Mouse (Mus musculus) cerebellum, adult 18-20 months (tissue): ENCODE measurements at regions not wholly inside any gene's neighbourhood (a gene's known extent, or its start where the extent isn't known, plus 50 kb on each side); places are given as distances from the start of the nearest gene placed in this dataset.

ENCODE experiments used
- DNase-seq, 2 experiments: peaks; one replicate each; pipeline ENCODE4 v3.0.0; 2021

GRCm38 (mm10) chr10:126815730-126816129, 85.4 kb downstream of the Atp23 start:
- DNase-seq, result no peak

GRCm38 (mm10) chr10:126814968-126815367, 86.2 kb downstream of the Atp23 start:
- DNase-seq, result no peak

GRCm38 (mm10) chr10:126813051-126813593, 88.0 kb downstream of the Atp23 start:
- no peak for DNase-seq

- no peak for DNase-seq
Measured at GRCm38 (mm10) chr10:126812243-126812755, 88.9 kb downstream of the Atp23 start.

GRCm38 (mm10) chr10:126810346-126811095, 90.6 kb downstream of the Atp23 start:
- DNase-seq, result no peak

GRCm38 (mm10) chr10:126809587-126809986, 91.6 kb downstream of the Atp23 start:
- DNase-seq, result peak; percentile 19 to 32

GRCm38 (mm10) chr10:126806881-126807280, 94.3 kb downstream of the Atp23 start:
- DNase-seq, result no peak

- no peak for DNase-seq
Measured at GRCm38 (mm10) chr10:126802732-126803131, 98.4 kb downstream of the Atp23 start.

- DNase-seq, result no peak
Measured at GRCm38 (mm10) chr10:126799393-126799792, 101.8 kb downstream of the Atp23 start.

- no peak for DNase-seq
Measured at GRCm38 (mm10) chr10:126793136-126793535, 108.0 kb downstream of the Atp23 start.

GRCm38 (mm10) chr10:126792371-126792835, 108.8 kb downstream of the Atp23 start:
- no peak for DNase-seq

- DNase-seq, result no peak
Measured at GRCm38 (mm10) chr10:126788277-126788676, 112.9 kb downstream of the Atp23 start.

GRCm38 (mm10) chr10:126783161-126783560, 118.0 kb downstream of the Atp23 start:
- no peak for DNase-seq

GRCm38 (mm10) chr10:126776603-126777002, 124.6 kb downstream of the Atp23 start:
- no peak for DNase-seq

GRCm38 (mm10) chr10:126775946-126776345, 125.2 kb downstream of the Atp23 start:
- DNase-seq, result no peak

GRCm38 (mm10) chr10:126770446-126771020, 130.6 kb downstream of the Atp23 start:
- DNase-seq, result peak in 1 of 2 experiments; percentile 4

- no peak for DNase-seq
Measured at GRCm38 (mm10) chr10:126765648-126766047, 135.5 kb downstream of the Atp23 start.

GRCm38 (mm10) chr10:126764740-126765139, 136.4 kb downstream of the Atp23 start:
- no peak for DNase-seq

- no peak for DNase-seq
Measured at GRCm38 (mm10) chr10:126763976-126764375, 137.2 kb downstream of the Atp23 start.

- DNase-seq, result no peak
Measured at GRCm38 (mm10) chr10:126758682-126759081, 142.5 kb downstream of the Atp23 start.

GRCm38 (mm10) chr10:126753201-126753600, 148.0 kb downstream of the Atp23 start:
- no peak for DNase-seq

- DNase-seq, result no peak
Measured at GRCm38 (mm10) chr10:126752699-126753098, 148.5 kb downstream of the Atp23 start.

GRCm38 (mm10) chr10:126748696-126749466, 152.3 kb downstream of the Atp23 start:
- DNase-seq, result no peak
